Mouse (Mus musculus) heart, postnatal 0 days (tissue): ENCODE measurements around the gene Zdhhc12. TPM values are rescaled to one million over a fixed set of nuclear protein-coding genes. Genes with fewer than 3 reads are reported as not detected.
A peak's percentile ranks its signal among the peaks of the same experiment; 100 is the strongest.

Source experiments
- ATAC-seq: fragments of 200-750 bp; cut with Nextera tagmentation; 2 replicates; pipeline ENCODE4 v1.8.0; 2017; ENCODE audit warnings: low read depth, moderate number of reproducible peaks, moderate library complexity; ENCODE audit not compliant: insufficient read depth
- DNase-seq: peaks from one replicate; pipeline ENCODE4 v3.0.0-alpha.2; 2016; ENCODE audit warnings: low spot score
- H3K27ac ChIP-seq: fragments of 300-500 bp; sonication (generic); 2 replicates; pipeline ENCODE4 v1.5.1; 2014; ENCODE audit warnings: low read depth, mild to moderate bottlenecking
- H3K27me3 ChIP-seq: fragments of 300-500 bp; sonication (generic); 2 replicates; pipeline ENCODE4 v1.6.1; 2014; ENCODE audit warnings: low read length, mixed read lengths; ENCODE audit not compliant: control insufficient read depth, insufficient read depth
- H3K36me3 ChIP-seq: fragments of 300-500 bp; sonication (generic); replicated peaks from 2 replicates; pipeline ENCODE4 v1.6.1; 2014; ENCODE audit warnings: low read length, mixed read lengths; ENCODE audit not compliant: control insufficient read depth, insufficient read depth
- H3K4me1 ChIP-seq: fragments of 300-500 bp; sonication (generic); 2 replicates; pipeline ENCODE4 v1.6.1; 2014; ENCODE audit warnings: antibody characterized with exemption; ENCODE audit not compliant: control insufficient read depth, insufficient read depth
- H3K4me2 ChIP-seq: fragments of 300-500 bp; sonication (generic); 2 replicates; pipeline ENCODE4 v1.6.1; 2014; ENCODE audit warnings: low read depth, mild to moderate bottlenecking, low read length, moderate library complexity
- H3K4me3 ChIP-seq: fragments of 300-500 bp; sonication (generic); 2 replicates; pipeline ENCODE4 v1.5.1; 2014; ENCODE audit warnings: low read depth, low read length
- H3K9ac ChIP-seq: fragments of 300-500 bp; sonication (generic); replicated peaks from 2 replicates; pipeline ENCODE4 v1.6.1; 2014; ENCODE audit warnings: low read depth, low read length, mixed read lengths
- H3K9me3 ChIP-seq: fragments of 300-500 bp; sonication (generic); replicated peaks from 2 replicates; pipeline ENCODE4 v1.6.1; 2016; ENCODE audit warnings: low read length; ENCODE audit not compliant: control insufficient read depth
- CTCF ChIP-seq: IDR thresholded peaks from 2 replicates; pipeline ENCODE4 v1.5.1; 2016; ENCODE audit warnings: antibody characterized with exemption, control low read depth, low read depth
- EP300 ChIP-seq: IDR thresholded peaks from 2 replicates; pipeline ENCODE4 v1.6.1; 2016; ENCODE audit warnings: antibody characterized with exemption, low read depth
- WGBS: fragments of 180-500 bp; shearing (Covaris S2); extraction: QIAGEN DNeasy Blood & Tissue Kit; methylation state at CpG from one replicate; pipeline ENCODE4 v1.1.7; 2014; 5-methylcytosine and 5-hydroxymethylcytosine counted together
- polyA plus RNA-seq: library from polyadenylated mRNA; unstranded; fragments of >200 nt; fragmentation: Nextera tagmentation; extraction: Ambion mirVana; gene quantifications from 2 replicates; pipeline ENCODE4 v1.2.1, GENCODE M21; 2015
- total RNA-seq: library from RNA; depleted of rRNA; stranded (reverse); fragments of >200 nt; gene quantifications from 2 replicates; pipeline ENCODE4 v1.2.3, GENCODE M21; 2014; ENCODE audit warnings: low replicate concordance

Zdhhc12 gene
- total and polyA plus RNA-seq, 2 experiments from 2014 or later = 15.5 to 19.9 TPM

DNA sequence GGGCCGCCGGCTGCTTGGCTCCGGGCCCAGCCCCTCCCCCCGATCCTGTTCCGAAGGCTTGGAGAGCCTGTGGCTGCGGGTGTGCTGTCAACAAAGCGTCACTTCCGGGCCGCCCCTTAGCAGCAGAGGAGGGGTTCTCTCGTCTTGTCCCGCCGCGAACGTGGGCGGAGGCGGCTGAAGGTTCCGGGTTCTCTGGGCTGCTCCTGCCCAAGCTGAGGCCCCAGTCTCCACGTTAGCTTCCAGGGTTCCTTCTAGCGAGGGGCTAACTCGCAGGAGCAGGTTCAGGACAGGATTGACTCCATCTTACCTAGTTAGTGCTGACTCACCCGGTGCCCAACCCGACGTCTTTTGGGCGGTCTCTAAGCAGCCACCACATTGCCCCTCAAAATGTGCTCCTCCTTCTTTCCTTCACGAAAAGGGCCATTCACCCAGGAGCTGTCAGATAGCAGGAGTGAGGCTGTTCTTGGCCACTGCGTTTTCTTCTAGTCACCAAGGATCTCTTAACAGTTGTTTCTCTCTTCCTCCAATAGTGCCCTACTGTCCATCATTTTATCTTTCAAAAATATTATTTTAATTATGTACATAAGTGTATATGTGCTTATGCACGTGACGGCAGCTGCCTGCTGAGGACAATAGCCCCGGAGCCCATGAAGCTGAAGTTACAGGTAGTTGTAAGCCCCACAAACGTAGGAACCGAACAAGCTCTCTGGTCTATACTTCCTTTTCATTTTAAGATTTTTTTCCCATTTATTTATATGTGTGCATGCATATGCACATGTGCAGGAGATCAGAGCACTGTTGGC, 31.2 kb upstream of the Zdhhc12 start, which contains the start of gene Zer1:
TSS of gene Zer1 (minus strand) at position 114 of the 803 bp plus-strand sequence.
- no peaks in the 10 kb centered on the region for H3K27me3 ChIP-seq
- peak within 1 kb of the TSS; percentile 81 for H3K4me3 ChIP-seq
- no peaks in the 10 kb centered on the region for H3K36me3 ChIP-seq
- H3K4me2 ChIP-seq = peak within 1 kb of the TSS; percentile 95
- ATAC-seq = peak; percentile 97
- peaks cover 8% of the 10 kb centered on the region for H3K4me1 ChIP-seq
- H3K27ac ChIP-seq = peak within 1 kb of the TSS; percentile 85
- H3K9me3 ChIP-seq = no peaks in the 10 kb centered on the region
- WGBS = 8% methylated on average over 30 of the region's 31 CpGs
- H3K9ac ChIP-seq = peak within 1 kb of the TSS; percentile 84
- TF ChIP-seq CTCF (no peak), EP300 (peak; percentile 30; the same call in 1 of the 2 replicates)
- peak; percentile 92 for DNase-seq

DNA sequence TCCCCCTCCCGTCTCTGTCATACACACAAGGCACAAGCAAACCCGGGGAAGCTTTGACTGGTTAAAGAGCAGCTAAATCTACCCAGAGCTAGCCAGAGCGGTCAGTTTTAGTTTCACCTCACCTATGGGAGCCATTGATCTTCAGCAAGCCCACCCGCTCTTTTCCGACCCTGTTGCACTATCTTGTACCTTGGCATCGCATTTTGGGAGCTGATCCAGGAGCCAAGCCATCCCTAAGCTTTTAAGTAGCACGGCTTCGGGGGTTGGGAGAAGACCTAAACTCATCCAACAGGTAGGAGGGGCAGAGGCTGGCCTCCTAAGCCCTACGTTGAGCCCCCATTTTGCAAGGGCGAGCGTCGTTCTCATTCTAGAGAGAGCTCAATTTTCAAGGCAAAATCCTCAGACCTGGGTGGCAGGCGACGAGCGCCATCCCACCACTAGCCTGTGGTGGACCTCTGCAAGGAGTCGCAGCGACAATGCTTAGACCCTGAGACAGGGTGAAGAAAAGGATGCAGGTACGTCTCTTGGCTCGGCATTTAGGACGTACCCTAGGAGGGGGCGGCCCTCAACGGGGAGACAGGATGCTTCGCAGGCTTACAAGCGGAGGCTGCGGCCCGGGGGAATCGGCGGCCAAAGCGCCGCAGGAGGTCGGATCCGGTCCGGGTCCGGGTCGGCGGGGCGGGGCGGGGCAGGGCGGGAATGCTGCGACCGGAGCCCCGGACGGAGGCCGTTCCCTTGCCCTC, 30.5 kb upstream of the Zdhhc12 start:
- peak overlapping the region; percentile 85 for H3K27ac ChIP-seq
- no peaks in the 10 kb centered on the region for H3K9me3 ChIP-seq
- TF ChIP-seq CTCF (no peak), EP300 (no peak)
- H3K27me3 ChIP-seq = no peaks in the 10 kb centered on the region
- ATAC-seq (peak; percentile 54), DNase-seq (no peak)
- peak overlapping the region; percentile 95 for H3K4me2 ChIP-seq
- 1% methylated on average over 36 of the region's 44 CpGs for WGBS
- H3K4me1 ChIP-seq = peaks cover 8% of the 10 kb centered on the region
- peak overlapping the region; percentile 84 for H3K9ac ChIP-seq
- peak overlapping the region; percentile 81 for H3K4me3 ChIP-seq
- H3K36me3 ChIP-seq = no peaks in the 10 kb centered on the region

DNA sequence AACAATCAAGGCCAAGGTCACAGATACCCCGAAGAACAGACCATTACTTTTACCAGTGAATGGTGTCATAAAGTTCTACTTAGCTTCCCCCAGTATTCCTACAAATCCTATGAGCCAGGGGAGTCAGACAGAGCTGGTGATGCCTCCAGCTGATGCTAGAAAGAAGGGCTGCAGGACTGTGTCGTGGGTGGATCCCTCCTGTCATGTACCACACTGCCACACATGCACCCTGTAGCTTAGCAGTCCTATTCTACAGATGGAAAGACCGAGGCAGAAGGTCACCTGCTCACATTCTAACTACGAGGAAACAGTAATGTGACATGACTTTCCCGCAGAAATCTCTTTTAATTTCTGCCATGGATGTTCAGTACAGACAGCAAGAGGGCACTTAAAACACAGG, 29.3 kb upstream of the Zdhhc12 start:
- Histone ChIP-seq H3K36me3 (no peaks in the 10 kb centered on the region), H3K4me1 (peaks cover 8% of the 10 kb centered on the region), H3K9ac (no peak overlapping the region), H3K4me3 (no peak overlapping the region), H3K27ac (no peak overlapping the region), H3K9me3 (no peaks in the 10 kb centered on the region), H3K4me2 (no peak overlapping the region), H3K27me3 (no peaks in the 10 kb centered on the region)
- DNase-seq = no peak
- TF ChIP-seq CTCF (no peak), EP300 (no peak)
- WGBS = 81% methylated on average over 5 of the region's 5 CpGs
- no peak for ATAC-seq

DNA sequence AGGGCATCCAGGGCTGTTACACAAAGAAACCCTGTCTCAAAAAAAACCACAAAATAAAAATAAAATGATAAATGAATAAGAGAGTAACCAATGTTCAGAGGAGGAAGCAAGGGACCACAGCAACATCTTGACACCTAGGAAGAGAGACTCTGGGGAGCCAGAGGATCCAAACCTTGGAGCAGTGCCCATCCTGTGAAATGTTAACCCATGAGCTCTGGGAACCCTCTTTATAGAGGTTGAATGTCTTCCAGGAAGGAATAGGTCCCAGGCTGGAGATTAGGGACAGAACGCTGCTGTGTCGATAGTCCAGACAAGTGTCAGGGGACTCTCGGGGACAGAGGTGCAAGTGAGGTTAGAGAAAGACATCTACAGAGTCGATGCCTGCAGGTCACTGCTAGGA, 26.8 kb upstream of the Zdhhc12 start:
- no peak overlapping the region for H3K4me3 ChIP-seq
- no peak overlapping the region for H3K9ac ChIP-seq
- DNase-seq = no peak
- WGBS = 71% methylated on average over 4 of the region's 4 CpGs
- no peak overlapping the region for H3K4me2 ChIP-seq
- H3K27me3 ChIP-seq = no peaks in the 10 kb centered on the region
- TF ChIP-seq EP300 = no peak
- TF ChIP-seq CTCF = no peak
- ATAC-seq = no peak
- no peaks in the 10 kb centered on the region for H3K9me3 ChIP-seq
- peaks cover 8% of the 10 kb centered on the region for H3K4me1 ChIP-seq
- H3K27ac ChIP-seq = no peak overlapping the region
- no peaks in the 10 kb centered on the region for H3K36me3 ChIP-seq

DNA sequence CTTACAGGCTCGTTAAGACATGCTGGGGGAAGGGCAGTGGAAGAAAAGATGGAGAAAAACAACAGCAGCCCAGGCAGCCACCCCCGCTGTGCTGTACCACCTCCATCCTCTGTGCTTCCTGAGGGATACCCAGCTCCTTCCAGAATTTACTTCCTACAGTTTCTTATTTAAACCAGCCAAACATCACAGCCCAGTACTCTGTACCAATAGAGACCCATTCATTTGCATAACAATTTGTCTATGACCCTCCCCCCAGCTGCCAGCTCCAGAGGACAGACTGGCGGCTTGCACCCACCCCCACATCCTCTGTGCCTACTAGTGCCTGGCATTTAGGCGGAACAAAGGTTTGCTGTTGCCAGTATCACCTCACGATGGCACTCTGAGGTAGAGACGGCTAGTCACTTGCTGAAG, 26.2 kb upstream of the Zdhhc12 start:
- TF ChIP-seq CTCF (no peak), EP300 (no peak)
- no peak overlapping the region for H3K4me3 ChIP-seq
- no peak overlapping the region for H3K4me2 ChIP-seq
- DNase-seq = no peak
- H3K27me3 ChIP-seq = no peaks in the 10 kb centered on the region
- no peaks in the 10 kb centered on the region for H3K9me3 ChIP-seq
- H3K9ac ChIP-seq = no peak overlapping the region
- no peak overlapping the region for H3K27ac ChIP-seq
- 47% methylated on average over 6 of the region's 6 CpGs for WGBS
- no peaks in the 10 kb centered on the region for H3K36me3 ChIP-seq
- no peak for ATAC-seq
- H3K4me1 ChIP-seq = peaks cover 8% of the 10 kb centered on the region
